Mouse (Mus musculus) 3134 (cell line): ENCODE data around the gene Fbxo6.
"Not testable (repeated sequence)": the region's sequence is repeated elsewhere in the genome, so short reads cannot be mapped to it uniquely, and the experiment has no call there.

Experiments used
- DNase-seq: peaks from one replicate; pipeline ENCODE4 v3.0.0-alpha.2; 2011; ENCODE audit warnings: low spot score; ENCODE audit not compliant: insufficient read length; ENCODE audit errors: extremely low read depth

The Fbxo6 gene

DNA sequence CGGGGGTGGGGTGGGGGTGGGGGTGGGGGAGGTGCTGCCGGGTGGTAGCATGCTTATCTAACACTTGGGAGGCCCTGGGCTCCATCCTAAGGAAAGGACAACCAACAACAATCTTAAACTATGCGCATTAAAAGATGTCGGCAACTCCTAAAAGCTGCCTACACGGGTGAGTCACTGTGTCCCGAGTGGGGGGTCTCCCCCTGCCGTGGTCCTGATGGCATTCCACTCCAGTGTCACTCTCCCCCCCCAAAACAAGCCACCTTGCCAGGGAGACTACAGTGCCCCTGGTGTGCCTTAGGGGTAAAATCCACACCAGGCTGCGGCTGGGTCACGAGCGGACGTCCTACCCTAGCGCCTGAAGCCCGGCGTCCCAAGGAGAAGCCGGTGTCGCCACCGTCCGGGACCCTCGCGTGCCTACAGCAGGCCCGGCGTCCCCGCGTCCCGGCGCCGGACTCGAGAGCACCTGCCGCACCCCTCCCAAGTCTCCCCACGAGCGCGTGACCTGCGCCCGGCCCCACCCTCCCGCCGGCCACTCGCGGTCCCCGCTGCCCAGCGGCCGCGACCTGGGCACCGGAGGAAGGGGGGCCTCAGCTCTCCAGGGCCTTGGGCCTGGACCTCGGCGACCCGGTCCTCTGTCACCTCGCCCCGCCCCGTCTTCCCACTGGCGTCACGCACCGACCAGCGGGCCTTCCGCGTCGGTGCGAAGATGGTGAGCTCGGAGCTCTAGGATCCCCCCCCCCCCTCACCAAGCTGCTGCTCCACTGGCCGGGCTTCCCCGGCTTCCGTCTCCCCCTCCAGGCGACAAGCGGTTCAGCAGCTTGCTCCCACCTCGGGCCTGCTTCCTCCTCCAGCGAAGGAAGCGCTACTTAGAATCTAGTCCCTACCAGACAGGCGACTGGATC lies at the start of gene Fbxo6:
Gene Fbxo6 (minus strand): TSS at position 874 of the 902 bp plus-strand sequence.
- peak; percentile 92 for DNase-seq

DNA sequence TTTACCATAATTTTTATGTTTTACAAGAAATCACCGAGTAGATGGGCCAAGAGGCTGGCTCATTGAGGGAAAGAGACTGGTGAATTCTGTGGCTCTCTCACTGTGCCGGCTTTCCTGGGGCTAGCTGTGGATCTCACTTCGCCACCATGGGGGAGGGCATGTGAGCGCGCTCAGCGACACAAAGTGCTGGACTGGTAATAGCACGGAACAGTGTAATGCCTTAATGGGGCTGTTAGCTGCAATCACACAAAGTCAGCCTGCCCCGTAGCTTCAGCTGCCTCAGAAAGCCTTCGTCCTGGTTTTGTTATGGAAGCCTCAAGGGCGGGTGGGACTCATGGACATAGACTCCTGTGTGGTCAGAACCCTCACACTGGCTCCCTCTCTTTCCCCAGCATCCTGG lies 46.8 kb upstream of the Fbxo6 start:
- no peak for DNase-seq

DNA sequence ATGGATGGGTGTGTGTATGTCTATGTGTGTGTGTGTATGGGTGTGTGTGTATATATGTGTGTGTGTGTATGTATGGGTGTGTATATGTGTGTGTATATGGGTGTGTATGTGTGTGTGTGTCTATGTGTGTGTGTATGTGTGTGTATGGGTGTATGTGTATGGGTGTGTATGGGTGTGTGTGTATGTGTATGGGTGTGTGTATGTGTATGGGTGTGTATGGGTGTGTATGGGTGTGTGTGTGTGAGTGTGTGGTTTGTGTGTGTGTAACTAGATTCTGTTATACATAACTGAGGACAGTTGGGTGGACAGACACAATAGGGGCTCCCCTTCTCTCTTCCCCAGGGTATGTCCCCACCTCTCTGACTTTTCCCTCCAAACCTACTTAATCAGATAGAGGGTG lies 42.5 kb upstream of the Fbxo6 start:
- DNase-seq: no peak

DNA sequence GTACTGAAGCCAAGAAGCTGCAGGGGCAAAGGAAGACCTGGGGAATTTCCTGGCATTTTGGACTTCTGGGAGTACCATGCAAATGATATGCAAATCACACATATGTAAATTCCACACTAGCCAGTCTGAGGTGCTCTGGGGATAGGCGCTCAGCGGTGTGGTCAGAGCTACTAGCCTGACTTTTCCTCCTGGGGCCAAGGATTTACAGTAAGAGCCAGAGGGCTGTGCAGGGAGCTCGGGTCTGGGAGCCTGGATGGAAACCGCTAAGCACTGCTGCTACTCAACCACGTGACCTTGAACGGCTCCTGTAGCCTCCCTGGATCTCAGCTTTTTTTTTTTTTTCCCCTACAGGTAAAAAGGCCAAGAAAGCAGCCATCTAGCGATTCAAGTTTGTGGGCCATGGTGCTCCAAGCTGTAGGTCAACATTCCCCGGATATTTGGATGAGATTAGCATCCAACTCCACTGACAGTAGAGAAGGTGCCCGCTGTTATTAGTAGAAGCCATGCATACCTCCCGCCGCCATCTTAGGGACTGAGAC lies 40.8 kb upstream of the Fbxo6 start:
- DNase-seq: no peak

DNA sequence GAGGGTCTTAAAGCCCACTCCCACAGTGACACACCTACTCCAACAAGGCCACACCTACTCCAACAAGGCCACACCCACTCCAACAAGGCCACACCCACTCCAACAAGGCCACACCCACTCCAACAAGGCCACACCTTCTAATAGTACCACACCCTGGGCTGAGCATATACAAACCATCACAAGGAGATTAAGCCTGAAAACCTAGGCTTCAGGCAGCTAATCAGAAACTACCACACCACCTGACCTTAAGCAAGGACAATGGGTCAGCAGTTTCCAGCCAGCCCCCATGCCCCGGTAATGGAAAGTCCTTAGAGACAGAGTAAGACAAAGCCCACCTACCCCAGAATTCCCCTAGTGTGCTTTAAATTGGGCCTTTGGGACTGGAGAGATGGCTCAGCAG lies 36.8 kb upstream of the Fbxo6 start:
- DNase-seq: not testable (repeated sequence)

DNA sequence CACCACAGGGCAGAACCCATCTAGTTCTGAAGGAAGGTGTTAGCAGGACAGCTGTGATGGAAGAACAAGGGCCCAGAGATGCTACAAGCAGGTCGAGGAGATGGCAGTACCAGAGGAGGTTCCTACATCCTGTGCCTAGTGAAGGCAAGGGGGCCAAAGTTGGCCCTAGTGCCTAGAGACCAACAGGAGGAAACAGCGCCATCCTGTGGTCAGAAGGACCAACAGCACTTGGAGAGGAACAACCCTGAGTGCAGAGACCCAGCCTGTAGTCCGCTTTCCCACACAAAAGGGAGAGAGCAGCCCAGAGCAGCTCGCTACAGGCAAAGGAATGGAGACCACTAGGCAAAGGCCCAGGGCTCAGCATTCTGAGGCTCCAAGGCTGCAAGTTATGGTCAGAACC lies 33.9 kb upstream of the Fbxo6 start:
- no peak for DNase-seq

DNA sequence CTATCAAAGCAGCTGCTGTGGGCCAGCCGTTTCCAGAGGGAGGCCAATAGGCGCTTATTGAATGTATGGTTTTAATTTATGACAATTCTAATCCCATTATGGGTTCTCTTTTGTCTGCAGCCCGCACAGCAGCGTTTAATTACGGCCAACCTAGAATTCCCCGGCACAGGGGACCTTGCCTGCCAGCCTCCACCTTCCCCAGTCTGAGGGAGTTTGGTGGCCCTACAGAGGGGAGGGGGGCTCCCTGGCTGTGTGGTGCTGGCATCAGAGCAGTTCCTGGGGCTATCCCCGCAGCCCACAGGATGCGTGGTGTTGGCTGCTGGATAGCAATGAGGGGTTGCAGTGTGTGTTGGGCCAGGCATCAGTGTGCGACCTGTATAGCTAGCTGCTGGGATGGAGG lies 32.6 kb upstream of the Fbxo6 start:
- DNase-seq: no peak

DNA sequence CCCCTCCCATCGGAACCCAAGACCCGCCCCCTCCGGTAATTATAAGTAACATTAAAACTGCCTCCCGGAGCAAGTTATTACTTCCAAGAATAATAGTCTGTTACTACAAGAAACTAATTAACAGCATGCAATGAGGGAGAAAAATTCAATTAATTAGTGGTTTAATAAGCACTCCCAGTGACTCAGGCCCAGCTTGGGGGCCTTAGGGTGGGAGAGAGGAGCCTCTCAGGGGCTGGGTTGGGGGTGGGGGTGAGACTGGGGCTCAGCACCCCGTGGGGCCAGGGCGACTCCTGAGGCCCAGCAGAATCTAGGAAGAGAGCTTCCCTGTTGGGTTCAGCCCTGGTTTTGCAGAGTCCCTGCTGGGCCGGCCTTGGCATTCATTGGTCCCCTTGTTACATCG lies 30.4 kb upstream of the Fbxo6 start:
- no peak for DNase-seq

DNA sequence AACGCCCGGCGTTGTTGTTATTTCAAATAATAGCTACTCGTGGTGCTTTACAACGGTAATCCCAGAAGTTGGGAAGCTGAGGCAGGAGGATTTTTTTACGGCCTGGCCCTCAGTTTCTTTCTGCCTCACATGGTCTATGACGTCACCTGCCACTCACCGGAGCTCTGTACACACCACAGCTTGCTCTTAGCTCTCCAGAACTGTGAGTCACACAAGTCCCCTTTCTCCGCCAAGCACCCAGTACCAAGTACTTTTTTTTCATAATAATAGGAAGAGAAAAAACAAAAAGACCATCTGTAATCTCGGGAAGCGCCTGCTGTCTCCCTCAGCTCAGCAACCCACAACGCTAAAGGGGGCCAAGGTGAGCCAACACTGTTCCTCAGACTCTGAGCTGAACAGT lies 29.5 kb upstream of the Fbxo6 start:
- DNase-seq: no peak

DNA sequence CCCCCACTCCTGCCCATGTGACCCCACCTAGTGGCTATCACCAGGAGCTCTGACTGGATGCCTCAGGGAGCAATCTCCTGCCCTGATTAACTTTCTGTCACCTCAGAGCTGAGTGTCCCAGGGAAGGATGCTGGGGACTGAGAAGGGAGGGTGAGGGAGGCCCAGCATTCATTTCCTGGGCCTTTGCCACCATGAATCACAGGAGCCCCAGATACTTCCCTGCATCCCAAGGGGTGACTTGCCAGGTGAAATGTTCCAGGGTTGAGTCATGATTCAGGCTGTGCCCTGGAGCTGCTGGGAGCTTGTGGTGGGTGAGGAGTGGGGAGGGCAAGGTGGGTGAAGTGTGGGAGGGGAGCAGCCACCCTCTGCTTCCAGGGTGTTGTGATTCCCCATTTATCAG lies 25.8 kb upstream of the Fbxo6 start:
- DNase-seq: no peak

DNA sequence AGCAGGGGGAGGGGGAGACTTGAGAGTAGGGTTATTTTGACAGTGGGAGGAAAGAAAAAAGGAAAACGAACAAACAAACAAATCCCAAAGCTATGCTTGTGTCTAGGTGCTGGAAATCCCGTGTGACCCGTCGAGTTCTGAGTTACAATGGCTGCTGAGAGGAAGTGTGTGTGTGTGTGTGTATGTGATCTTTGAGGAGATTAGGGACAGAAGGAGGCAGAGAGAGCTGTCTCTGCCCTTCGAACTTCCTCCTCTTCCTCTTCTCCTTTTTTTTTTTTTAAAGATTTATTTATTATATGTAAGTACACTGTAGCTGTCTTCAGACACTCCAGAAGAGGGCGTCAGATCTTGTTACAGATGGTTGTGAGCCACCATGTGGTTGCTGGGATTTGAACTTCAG lies 24.7 kb upstream of the Fbxo6 start:
- DNase-seq: not testable (repeated sequence)

DNA sequence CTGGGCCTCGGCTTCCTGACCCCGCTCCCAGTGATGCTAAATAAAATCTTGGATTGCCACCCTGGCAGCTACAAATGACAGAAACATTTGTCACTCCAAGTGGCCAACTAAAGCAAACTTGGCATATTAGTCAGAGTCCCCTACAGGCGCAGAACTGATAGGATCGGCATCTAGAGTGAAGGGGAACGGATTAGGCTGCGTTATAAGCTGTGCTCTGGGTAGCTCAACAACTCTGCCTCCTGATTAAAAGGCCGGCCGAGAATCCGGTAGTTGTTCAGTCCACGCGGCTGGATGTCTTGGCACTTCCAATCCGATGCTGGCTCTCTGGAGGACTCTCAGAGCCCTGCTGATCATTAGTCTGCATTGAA lies 22.5 kb upstream of the Fbxo6 start:
- DNase-seq: no peak

DNA sequence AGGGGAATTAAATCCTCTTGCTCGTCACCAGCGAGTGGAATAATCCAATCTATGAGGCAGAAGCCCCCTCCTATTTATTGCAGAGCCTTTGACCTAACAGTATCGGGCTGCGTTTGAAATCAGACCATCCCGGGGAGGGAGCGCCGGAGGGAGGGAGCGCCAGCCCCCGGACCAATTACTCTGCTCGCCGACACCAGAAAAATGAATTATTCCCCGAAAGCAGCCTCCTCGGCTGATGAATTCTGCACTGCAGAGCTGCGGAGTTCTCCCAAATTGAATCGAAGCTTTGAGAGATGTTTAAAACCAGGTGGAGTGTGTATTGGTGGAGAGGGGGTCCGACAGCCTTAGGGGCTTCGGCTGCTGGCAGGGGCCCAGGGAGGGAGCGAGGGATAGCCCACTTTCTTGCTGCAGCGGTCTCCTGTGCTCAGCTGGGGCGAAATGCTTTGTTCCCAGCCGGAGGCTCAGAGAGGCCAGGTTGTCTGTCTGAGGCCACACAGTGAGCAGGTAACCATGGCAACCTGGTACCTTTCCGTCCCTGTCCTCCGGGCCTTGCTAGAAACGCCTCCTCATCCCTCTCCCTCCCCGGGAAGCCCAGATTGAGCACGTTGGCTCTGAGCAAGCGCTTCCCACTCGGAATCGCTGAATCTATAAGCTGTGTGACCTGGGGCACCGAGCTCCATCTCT lies 22.0 kb upstream of the Fbxo6 start:
- no peak for DNase-seq

DNA sequence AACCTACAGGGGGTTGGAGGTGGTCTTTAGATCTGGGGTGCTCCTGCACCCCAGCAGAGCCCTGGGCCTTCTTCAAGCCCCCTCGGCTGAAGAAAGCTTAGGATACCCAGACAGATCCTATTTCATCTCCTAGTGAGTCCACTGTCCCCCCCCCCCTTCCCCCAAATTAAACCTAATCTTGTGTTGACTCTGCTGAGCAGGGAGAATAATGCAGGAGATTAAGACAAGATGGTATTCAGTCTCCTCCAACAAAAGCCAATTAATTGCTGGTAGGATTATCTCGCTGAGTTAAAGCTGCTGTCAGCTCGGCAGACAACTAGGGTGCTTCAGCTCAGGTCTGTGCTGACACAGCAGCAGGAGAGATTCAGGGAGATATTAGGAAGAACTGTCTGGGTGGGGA lies 19.3 kb upstream of the Fbxo6 start:
- no peak for DNase-seq

DNA sequence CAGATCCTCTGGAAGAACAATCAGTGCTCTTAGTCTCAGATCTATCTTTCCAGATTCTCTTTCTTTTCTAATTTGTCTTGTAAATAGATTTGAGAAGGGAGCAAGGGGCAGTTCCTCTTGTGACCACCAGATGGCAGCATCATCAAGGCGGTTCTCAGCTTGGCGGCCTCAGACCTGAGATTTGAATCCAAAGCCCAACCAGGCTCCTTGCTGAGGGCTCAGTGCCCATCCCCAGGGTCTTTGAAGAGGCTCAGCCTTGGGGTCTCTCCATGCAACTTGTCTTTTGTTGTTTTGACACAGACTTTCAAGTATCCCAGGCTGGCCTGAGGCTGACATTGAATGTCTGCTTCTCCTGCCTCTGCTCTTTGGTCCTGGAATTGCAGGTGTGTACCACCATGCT lies 18.9 kb upstream of the Fbxo6 start:
- DNase-seq: no peak

DNA sequence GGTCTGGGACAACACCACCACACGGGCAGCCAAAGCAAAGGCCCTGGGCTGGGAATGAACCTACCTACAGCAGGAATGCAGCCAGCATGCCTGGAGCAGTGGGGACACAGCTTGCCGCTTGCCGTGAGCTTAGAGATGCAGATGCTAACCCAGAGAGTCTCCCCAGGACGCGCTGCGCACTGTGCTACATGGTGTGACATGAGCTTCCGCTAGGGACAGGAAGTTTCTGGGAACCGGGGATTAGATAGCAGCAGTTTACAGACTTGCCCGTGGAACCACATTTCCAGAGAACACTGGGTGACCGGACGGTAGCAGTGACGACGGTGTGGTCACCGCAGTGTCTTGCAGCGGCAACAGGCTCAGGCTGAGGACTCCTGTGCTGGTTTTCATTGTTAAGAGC lies 17.6 kb upstream of the Fbxo6 start:
- no peak for DNase-seq

DNA sequence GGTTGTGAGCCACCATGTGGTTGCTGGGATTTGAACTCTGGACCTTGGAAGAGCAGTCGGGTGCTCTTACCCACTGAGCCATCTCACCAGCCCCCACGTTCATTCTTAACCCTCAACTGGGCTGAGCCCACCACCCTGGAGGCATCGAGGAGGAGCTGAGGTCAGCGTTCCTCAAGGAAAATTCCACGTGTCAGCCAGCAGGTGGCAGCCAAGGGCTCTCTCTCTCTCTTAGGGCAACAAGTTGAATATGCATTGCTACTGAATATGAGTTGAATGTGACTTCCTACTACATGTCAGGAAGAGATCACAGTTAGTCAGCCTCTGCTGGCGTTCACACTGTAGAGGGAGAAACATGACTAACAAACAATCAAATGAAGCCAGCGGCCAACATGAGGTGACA lies 16.3 kb upstream of the Fbxo6 start:
- DNase-seq: peak; percentile 56

DNA sequence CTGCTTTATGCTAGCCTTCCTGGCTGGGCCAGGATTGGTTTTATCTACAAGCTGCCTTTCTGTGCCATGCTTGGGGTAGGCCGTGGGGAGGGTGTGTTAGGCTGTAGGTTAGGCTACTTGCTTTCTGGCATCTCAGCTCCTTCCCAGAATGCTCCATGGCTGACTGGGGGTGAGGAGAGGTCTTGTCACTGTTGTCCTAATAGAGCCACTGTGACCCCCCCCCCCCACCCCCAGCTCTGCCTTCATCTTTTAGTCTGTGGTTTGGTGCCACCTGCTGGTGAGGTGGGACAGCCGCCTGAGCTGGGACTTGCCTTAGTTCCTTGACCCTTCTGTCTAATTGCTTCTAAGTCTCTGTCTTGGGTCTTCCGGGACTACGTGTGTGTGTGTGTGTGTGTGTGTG lies 15.0 kb upstream of the Fbxo6 start:
- no peak for DNase-seq

DNA sequence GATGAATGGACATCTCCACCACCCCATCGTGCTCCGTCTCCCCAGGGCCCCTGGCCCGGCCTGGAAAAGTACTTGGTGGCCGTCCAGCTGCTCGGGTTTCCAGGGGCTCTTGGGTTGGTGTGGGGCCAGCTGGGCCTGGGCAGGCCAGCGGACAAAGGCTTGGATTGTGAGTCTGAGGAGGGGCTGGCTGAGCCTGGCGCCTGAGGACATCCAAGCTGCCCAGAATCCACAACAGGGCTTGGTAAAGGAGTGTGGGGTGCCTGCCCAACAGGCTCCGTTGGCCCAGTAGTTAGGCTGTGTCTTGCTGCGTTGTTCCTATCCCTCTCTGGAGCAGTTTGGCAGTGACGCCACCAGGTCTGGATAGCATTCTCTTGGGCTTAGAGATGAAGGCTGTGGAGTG lies 14.5 kb upstream of the Fbxo6 start:
- DNase-seq: no peak

DNA sequence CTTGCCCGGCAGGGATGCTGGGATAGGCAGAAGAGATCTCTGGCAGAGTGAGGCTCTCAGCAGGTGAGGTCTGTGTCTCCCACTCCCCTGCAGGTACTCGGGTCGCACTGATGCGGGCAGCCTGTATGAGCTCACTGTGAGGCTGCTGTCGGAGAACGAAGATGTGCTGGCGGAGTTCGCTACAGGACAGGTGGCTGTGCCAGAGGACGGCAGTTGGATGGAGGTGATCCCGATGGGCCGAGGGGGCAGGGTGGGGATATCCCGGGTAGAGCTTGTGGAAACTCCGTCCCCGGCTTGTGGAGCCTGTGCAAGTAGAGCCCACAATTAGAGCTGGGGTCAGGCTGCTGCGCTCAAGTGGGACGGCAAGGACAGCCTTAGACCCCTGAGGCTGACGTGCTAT lies 13.6 kb upstream of the Fbxo6 start:
- DNase-seq: no peak

DNA sequence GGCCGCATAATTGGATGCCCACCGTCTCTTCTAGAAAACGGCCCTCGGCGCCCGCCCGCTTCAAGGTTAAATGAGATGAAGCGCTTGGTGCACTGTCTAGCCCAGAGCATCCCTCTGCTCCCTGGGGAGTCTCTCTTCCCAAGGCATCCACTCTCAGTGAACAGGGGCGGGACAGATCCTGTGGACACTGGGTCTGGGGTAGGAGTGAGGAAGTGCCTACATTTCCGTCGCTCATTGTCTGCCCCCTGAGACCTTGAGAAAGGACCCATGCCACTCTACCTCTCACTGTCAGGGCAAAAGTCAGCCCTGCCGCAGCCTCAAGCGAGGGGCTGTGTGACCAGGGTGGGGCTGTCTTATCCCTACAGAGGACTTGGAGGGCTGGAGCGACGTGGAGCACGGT lies 12.5 kb upstream of the Fbxo6 start:
- DNase-seq: no peak

DNA sequence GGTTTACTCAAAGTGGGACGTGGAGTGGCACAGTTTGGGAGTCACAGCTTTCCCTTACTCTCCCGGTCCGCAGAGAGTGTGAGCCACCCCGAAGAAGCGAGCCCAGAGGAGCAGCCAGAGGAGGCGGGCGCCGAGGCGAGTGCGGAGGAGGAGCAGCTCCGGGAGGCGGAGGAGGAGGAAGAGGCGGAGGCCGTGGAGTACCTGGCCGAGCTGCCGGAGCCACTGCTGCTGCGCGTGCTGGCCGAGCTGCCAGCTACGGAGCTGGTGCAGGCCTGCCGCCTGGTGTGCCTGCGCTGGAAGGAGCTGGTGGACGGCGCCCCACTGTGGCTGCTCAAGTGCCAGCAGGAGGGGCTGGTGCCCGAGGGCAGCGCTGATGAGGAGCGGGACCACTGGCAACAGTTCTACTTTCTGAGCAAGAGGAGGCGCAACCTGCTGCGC lies 12.1 kb upstream of the Fbxo6 start:
- DNase-seq: peak; percentile 82
